Mouse (Mus musculus) small intestine, adult 2 months (tissue): ENCODE measurements around the gene Bicral. TPM values are rescaled to one million over a fixed set of nuclear protein-coding genes. Genes with fewer than 3 reads are reported as not detected.

ENCODE experiments used
- H3K27ac ChIP-seq: fragments of 200-500 bp; 2 replicates; pipeline ENCODE4 v1.5.1; 2012; ENCODE audit warnings: low read depth, low read length, control low read depth, inconsistent platforms; ENCODE audit not compliant: insufficient read depth
- H3K27me3 ChIP-seq: fragments of 200-500 bp; 2 replicates; pipeline ENCODE4 v1.6.1; 2012; ENCODE audit warnings: mild to moderate bottlenecking, moderate library complexity, low read length, inconsistent platforms; ENCODE audit not compliant: control insufficient read depth, insufficient read depth
- H3K36me3 ChIP-seq: fragments of 200-500 bp; 2 replicates; pipeline ENCODE4 v1.6.1; 2012; ENCODE audit warnings: mild to moderate bottlenecking, low read length, control low read depth, inconsistent platforms; ENCODE audit not compliant: control insufficient read depth, insufficient read depth
- H3K4me1 ChIP-seq: fragments of 200-500 bp; 2 replicates; pipeline ENCODE4 v1.6.1; 2012; ENCODE audit warnings: low read length, inconsistent platforms, mixed read lengths; ENCODE audit not compliant: control insufficient read depth, insufficient read depth, insufficient read length
- H3K4me3 ChIP-seq: fragments of 200-500 bp; 2 replicates; pipeline ENCODE4 v1.5.1; 2012; ENCODE audit warnings: low read depth, mild to moderate bottlenecking, control low read depth, inconsistent platforms, low read length, moderate library complexity
- CTCF ChIP-seq: fragments of 200-500 bp; IDR thresholded peaks from 2 replicates; pipeline ENCODE4 v1.5.1; 2012; ENCODE audit warnings: low read depth, mild to moderate bottlenecking, control low read depth, inconsistent platforms, low read length, moderate library complexity, mixed read lengths; ENCODE audit not compliant: insufficient replicate concordance, insufficient read length; ENCODE audit errors: extremely low read depth
- POLR2A ChIP-seq: fragments of 200-500 bp; IDR thresholded peaks from 2 replicates; pipeline ENCODE4 v1.6.1; 2012; ENCODE audit warnings: low read depth, mild to moderate bottlenecking, control low read depth, inconsistent platforms, low read length, moderate library complexity
- WGBS: fragments of 180-500 bp; shearing (Covaris S2); methylation state at CpG from one replicate; pipeline ENCODE4 v1.1.7; 2018; 5-methylcytosine and 5-hydroxymethylcytosine counted together
- polyA plus RNA-seq: library from polyadenylated mRNA; depleted of rRNA; stranded (reverse); fragments of >200 nt; gene quantifications from 2 replicates; pipeline ENCODE4 v1.2.3, GENCODE M21; 2012; rRNA removed

The Bicral gene
- polyA plus RNA-seq, 1 experiment, result 7.1 TPM

GRCm38 (mm10) chr17:46751056-46751793 is 107.1 kb downstream of the Bicral start:
- Histone ChIP-seq H3K4me1 (peaks cover 3% of the 10 kb centered on the region; the same call in 1 of the 2 replicates), H3K4me3 (peak overlapping the region; percentile 93), H3K36me3 (0 out of 2 replicates have a peak, but pooled peaks cover 4% of the 10 kb centered on the region), H3K27me3 (no peaks in the 10 kb centered on the region), H3K27ac (peak overlapping the region; percentile 62)
- TF ChIP-seq POLR2A (no peak), CTCF (no peak)
- WGBS, result 17% methylated on average over 16 of the region's 16 CpGs

DNA sequence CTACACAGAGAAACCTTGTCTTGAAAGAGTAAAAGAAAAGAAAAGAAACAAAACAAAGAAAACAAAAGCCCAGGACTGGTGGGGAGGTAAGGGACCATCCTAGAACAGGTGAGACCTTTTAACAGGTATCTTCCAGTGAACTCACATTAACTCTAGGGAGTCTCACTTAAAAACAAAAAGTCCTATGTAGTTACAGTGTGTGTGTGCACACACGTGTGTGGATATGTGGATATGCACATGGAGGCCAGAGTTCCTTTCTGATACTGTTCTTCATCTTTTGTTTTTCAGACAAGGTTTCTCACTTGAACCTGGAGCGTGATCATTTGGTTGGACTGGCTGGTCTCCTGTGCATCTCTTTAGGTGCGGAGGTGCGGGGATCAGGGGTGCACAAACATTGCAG is 107.7 kb downstream of the Bicral start:
- Histone ChIP-seq H3K4me3 (peak overlapping the region; percentile 45), H3K27ac (peak overlapping the region; percentile 62), H3K27me3 (no peaks in the 10 kb centered on the region), H3K4me1 (peaks cover 3% of the 10 kb centered on the region; the same call in 1 of the 2 replicates), H3K36me3 (peaks cover 6% of the 10 kb centered on the region; the same call in 1 of the 2 replicates)
- WGBS, result 79% methylated on average over 4 of the region's 4 CpGs
- TF ChIP-seq CTCF, result no peak
- no peak for TF ChIP-seq POLR2A

DNA sequence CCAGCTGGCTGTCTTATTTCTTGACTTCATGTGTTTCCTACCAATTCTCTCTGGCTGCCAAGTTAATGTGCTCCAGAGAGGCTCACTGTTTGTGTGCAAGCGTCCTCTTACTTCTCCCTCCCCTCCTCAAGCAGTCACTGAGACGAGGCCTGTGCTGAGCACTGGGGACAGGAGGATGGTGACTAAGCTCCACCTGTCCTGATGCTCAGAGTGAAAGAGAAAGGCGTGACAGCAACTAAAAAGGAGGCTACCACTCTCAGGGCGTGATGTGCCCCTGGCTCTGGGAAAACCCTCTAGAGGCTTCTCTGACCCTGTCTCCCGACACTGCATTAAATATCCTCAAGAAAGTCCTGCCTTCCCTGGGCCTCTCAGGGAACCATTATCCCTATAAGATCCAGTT is 109.0 kb downstream of the Bicral start:
- WGBS, result 85% methylated on average over 5 of the region's 5 CpGs
- Histone ChIP-seq H3K27ac (no peak overlapping the region), H3K36me3 (peaks cover 8% of the 10 kb centered on the region; the same call in 1 of the 2 replicates)

More for the DNA sequence above, 109.0 kb downstream of the Bicral start:
- TF ChIP-seq POLR2A, result no peak
- TF ChIP-seq CTCF, result no peak
- H3K27me3 ChIP-seq, result no peaks in the 10 kb centered on the region
- H3K4me1 ChIP-seq, result peaks cover 3% of the 10 kb centered on the region; the same call in 1 of the 2 replicates
- no peak overlapping the region for H3K4me3 ChIP-seq

Other genes starting within 250 kb of the Bicral start
- gene Ptk7, start 229.0 kb downstream of the Bicral start, polyA plus RNA-seq, result 6.6 and 6.8 TPM in 2 replicates
- gene Klc4, start 212.5 kb downstream of the Bicral start, polyA plus RNA-seq, result 103 and 213 TPM in 2 replicates
- gene Mrpl2, start 212.3 kb downstream of the Bicral start, polyA plus RNA-seq, result 47.6 and 82.8 TPM in 2 replicates
- 7.6 and 12.1 TPM in 2 replicates for gene Cul7, start 208.1 kb downstream of the Bicral start, polyA plus RNA-seq
- gene Rrp36, start 184.1 kb downstream of the Bicral start, polyA plus RNA-seq, result 30.8 and 47.4 TPM in 2 replicates
- gene Mea1, start 179.7 kb downstream of the Bicral start, polyA plus RNA-seq, result 38.9 and 52.7 TPM in 2 replicates
- gene Klhdc3, start 177.6 kb downstream of the Bicral start, polyA plus RNA-seq, result 48.3 and 99.3 TPM in 2 replicates
- gene Ppp2r5d, start 153.4 kb downstream of the Bicral start, polyA plus RNA-seq, result 32.4 and 150 TPM in 2 replicates
- gene Pex6, start 147.0 kb downstream of the Bicral start, polyA plus RNA-seq, result 40.1 and 74.9 TPM in 2 replicates
- 1.5 and 34.6 TPM in 2 replicates for gene Gnmt, start 129.3 kb downstream of the Bicral start, polyA plus RNA-seq
- 14.3 and 23.7 TPM in 2 replicates for gene Cnpy3, start 106.3 kb downstream of the Bicral start, polyA plus RNA-seq
- not detected in 2 replicates for gene Ptcra, start 94.8 kb downstream of the Bicral start, polyA plus RNA-seq
- gene 2310039H08Rik, start 85.8 kb downstream of the Bicral start, polyA plus RNA-seq, result 107 and 109 TPM in 2 replicates
- 5.4 and 7.4 TPM in 2 replicates for gene Rpl7l1, start 75.8 kb downstream of the Bicral start, polyA plus RNA-seq
- 16.7 and 29.0 TPM in 2 replicates for gene Tbcc, start 32.2 kb upstream of the Bicral start, polyA plus RNA-seq
- gene Prph2, start 52.0 kb upstream of the Bicral start, polyA plus RNA-seq, result not detected in 2 replicates
- 8.7 and 11.9 TPM in 2 replicates for gene Ubr2, start 152.1 kb upstream of the Bicral start, polyA plus RNA-seq